Mouse (Mus musculus): ENCODE data around the gene Gm20662. TPM values are rescaled to one million over a fixed set of nuclear protein-coding genes. Genes with fewer than 3 reads are reported as not detected.
"Not testable (repeated sequence)": the region's sequence is repeated elsewhere in the genome, so short reads cannot be mapped to it uniquely, and the experiment has no call there.

The Gm20662 gene
- polyA plus RNA-seq, 1 experiment from 2014 or later, result 0.98 TPM

GRCm38 (mm10) chr9:107994464-107994863, 1.7 kb upstream of the Gm20662 start:
- Histone ChIP-seq H3K4me3 (no peak overlapping the region), H3K4me2 (replicated peaks) (no peak overlapping the region), H3K27me3 (no peaks in the 10 kb centered on the region; the same call in 1 of the 2 replicates), H3K9ac (replicated peaks) (no peak overlapping the region), H3K36me3 (no peaks in the 10 kb centered on the region), H3K27ac (replicated peaks) (no peak overlapping the region), H3K4me1 (no peaks in the 10 kb centered on the region), H3K9me3 (no peaks in the 10 kb centered on the region)
- ATAC-seq (ENCODE audit: low FRiP score, low read depth), result no peak
- 81% methylated on average over 2 of the region's 2 CpGs for WGBS

- Histone ChIP-seq H3K9me3 (no peaks in the 10 kb centered on the region), H3K9ac (replicated peaks) (no peak overlapping the region), H3K4me3 (no peak overlapping the region), H3K27ac (replicated peaks) (no peak overlapping the region), H3K27me3 (no peaks in the 10 kb centered on the region; the same call in 1 of the 2 replicates), H3K4me1 (no peaks in the 10 kb centered on the region), H3K4me2 (replicated peaks) (no peak overlapping the region), H3K36me3 (no peaks in the 10 kb centered on the region)
- no peak for ATAC-seq (ENCODE audit: low FRiP score, low read depth)
- 95% methylated on average over 21 of the region's 21 CpGs for WGBS
These were observed 636 bp upstream of the Gm20662 start for GRCm38 (mm10) chr9:107995513-107995912.

GRCm38 (mm10) chr9:108001922-108002770, 6.0 kb downstream of the Gm20662 start, which contains the start of gene Ip6k1:
Gene Ip6k1, plus strand, starts transcription at chr9:108002501.
- under 1% methylated on average over 51 of the region's 51 CpGs for WGBS
- H3K4me1 ChIP-seq, result peaks cover 28% of the 10 kb centered on the region
- H3K36me3 ChIP-seq, result no peaks in the 10 kb centered on the region
- H3K9me3 ChIP-seq, result no peaks in the 10 kb centered on the region
- H3K4me2 ChIP-seq (replicated peaks), result peak within 1 kb of the TSS; percentile 86
- peak; percentile 99 for ATAC-seq (ENCODE audit: low FRiP score, low read depth)
- H3K4me3 ChIP-seq, result peak within 1 kb of the TSS; percentile 96
- H3K9ac ChIP-seq (replicated peaks), result peak within 1 kb of the TSS; percentile 94
- H3K27me3 ChIP-seq, result no peaks in the 10 kb centered on the region; the same call in 1 of the 2 replicates
- H3K27ac ChIP-seq (replicated peaks), result peak within 1 kb of the TSS; percentile 92

- Histone ChIP-seq H3K27me3 (no peaks in the 10 kb centered on the region; the same call in 1 of the 2 replicates), H3K36me3 (no peaks in the 10 kb centered on the region), H3K4me2 (replicated peaks) (peak overlapping the region; percentile 86), H3K9me3 (no peaks in the 10 kb centered on the region), H3K9ac (replicated peaks) (peak overlapping the region; percentile 94), H3K27ac (replicated peaks) (peak overlapping the region; percentile 92), H3K4me3 (peak overlapping the region; percentile 96), H3K4me1 (peaks cover 28% of the 10 kb centered on the region)
- WGBS, result under 1% methylated on average over 48 of the region's 50 CpGs
- ATAC-seq (ENCODE audit: low FRiP score, low read depth), result peak; percentile 73; the same call in 1 of the 2 replicates
These were observed 6.8 kb downstream of the Gm20662 start for GRCm38 (mm10) chr9:108002778-108003530.

GRCm38 (mm10) chr9:108003531-108003890, 7.4 kb downstream of the Gm20662 start:
- ATAC-seq (ENCODE audit: low FRiP score, low read depth), result no peak
- WGBS, result 20% methylated on average over 8 of the region's 8 CpGs
- Histone ChIP-seq H3K36me3 (no peaks in the 10 kb centered on the region), H3K4me1 (peaks cover 28% of the 10 kb centered on the region), H3K27ac (replicated peaks) (peak overlapping the region; percentile 92), H3K4me2 (replicated peaks) (peak overlapping the region; percentile 86), H3K27me3 (no peaks in the 10 kb centered on the region), H3K9me3 (no peaks in the 10 kb centered on the region), H3K4me3 (peak overlapping the region; percentile 96), H3K9ac (replicated peaks) (peak overlapping the region; percentile 94)

DNA sequence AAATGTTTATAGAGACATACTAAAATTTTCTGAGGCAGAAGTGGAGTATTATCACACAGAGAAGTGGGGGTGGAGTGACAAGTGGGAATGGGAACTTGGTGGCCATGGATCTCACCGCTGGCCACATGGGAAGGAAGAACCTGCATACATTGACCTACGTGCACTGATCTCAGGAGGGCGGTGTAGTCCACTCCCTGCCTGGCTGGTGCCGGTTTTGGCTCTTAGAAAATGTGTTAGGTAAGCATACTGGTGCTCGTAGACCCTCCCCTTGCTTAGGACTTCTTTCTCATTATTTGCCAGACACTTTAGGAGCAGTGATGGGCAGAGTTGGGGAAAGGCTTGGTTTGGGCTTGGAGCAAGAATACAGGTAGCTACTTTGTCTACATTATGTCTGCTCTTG, 11.9 kb downstream of the Gm20662 start:
- Histone ChIP-seq H3K36me3 (peaks cover 8% of the 10 kb centered on the region; the same call in 1 of the 2 replicates), H3K9ac (replicated peaks) (no peak overlapping the region), H3K27ac (replicated peaks) (no peak overlapping the region), H3K4me3 (no peak overlapping the region), H3K4me1 (peaks cover 22% of the 10 kb centered on the region), H3K9me3 (no peaks in the 10 kb centered on the region), H3K27me3 (no peaks in the 10 kb centered on the region), H3K4me2 (replicated peaks) (no peak overlapping the region)
- 95% methylated on average over 5 of the region's 5 CpGs for WGBS
- no peak for ATAC-seq (ENCODE audit: low FRiP score, low read depth)

GRCm38 (mm10) chr9:108010385-108010784, 14.2 kb downstream of the Gm20662 start:
- Histone ChIP-seq H3K9ac (replicated peaks) (no peak overlapping the region), H3K36me3 (peaks cover 8% of the 10 kb centered on the region; the same call in 1 of the 2 replicates), H3K4me2 (replicated peaks) (no peak overlapping the region), H3K9me3 (no peaks in the 10 kb centered on the region), H3K27me3 (no peaks in the 10 kb centered on the region), H3K4me3 (no peak overlapping the region), H3K27ac (replicated peaks) (no peak overlapping the region), H3K4me1 (0 out of 2 replicates have a peak, but pooled peaks cover under 1% of the 10 kb centered on the region)
- no peak for ATAC-seq (ENCODE audit: low FRiP score, low read depth)

DNA sequence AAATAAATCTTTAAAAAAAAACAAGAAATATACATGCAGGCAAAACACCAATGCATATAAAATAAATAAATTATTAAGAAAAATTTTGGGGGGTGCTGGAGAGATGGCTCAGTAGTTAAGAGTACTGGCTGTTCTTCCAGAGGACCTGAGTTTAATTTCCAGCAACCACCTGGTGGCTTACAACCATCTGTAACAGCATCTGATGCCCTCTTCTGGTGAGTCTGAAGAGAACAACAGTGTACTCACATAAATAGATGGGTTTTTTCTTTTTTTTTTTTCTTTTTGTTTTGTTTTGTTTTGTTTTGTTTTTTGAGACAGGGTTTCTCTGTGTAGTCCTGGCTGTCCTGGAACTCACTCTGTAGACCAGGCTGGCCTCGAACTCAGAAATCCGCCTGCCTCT, 17.4 kb downstream of the Gm20662 start:
- ATAC-seq (ENCODE audit: low FRiP score, low read depth); H3K9me3 ChIP-seq; H3K4me3 ChIP-seq; H3K27ac ChIP-seq (replicated peaks); H3K4me2 ChIP-seq (replicated peaks); H3K9ac ChIP-seq (replicated peaks); H3K4me1 ChIP-seq; H3K27me3 ChIP-seq: not testable (repeated sequence)
- H3K36me3 ChIP-seq, result peaks cover 18% of the 10 kb centered on the region; the same call in 1 of the 2 replicates
- WGBS, result 96% methylated on average over 2 of the region's 2 CpGs

DNA sequence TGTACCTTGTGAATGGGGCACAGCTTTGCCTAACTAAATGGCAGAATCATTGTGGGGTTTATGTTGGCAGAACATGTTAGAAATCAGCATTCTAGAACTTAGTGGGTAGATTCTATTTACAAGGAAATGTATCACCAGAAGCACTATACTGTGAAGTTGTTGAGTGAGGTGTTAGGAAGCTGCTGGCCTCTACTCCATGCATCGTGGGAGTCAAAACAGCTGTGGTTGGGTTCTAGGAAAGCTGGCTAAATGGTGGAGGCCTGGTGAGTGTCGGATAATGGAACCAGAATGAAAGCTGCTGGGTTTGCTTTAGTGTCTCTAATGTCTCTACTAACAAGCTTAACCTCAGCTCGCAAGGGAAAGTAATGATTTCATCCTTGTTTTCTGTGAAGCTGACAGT, 21.0 kb downstream of the Gm20662 start:
- 89% methylated on average over 3 of the region's 3 CpGs for WGBS
- no peaks in the 10 kb centered on the region for H3K4me1 ChIP-seq
- no peak for ATAC-seq (ENCODE audit: low FRiP score, low read depth)

GRCm38 (mm10) chr9:108020741-108021140, 24.6 kb downstream of the Gm20662 start:
- 100% methylated on average over 1 of the region's 1 CpGs for WGBS
- Histone ChIP-seq H3K27ac (replicated peaks) (no peak overlapping the region), H3K27me3 (no peaks in the 10 kb centered on the region), H3K4me1 (no peaks in the 10 kb centered on the region), H3K4me2 (replicated peaks) (no peak overlapping the region), H3K36me3 (peaks cover 27% of the 10 kb centered on the region), H3K9ac (replicated peaks) (no peak overlapping the region), H3K9me3 (no peaks in the 10 kb centered on the region), H3K4me3 (no peak overlapping the region)
- no peak for ATAC-seq (ENCODE audit: low FRiP score, low read depth)

More for the DNA sequence above, 21.0 kb downstream of the Gm20662 start:
- H3K27me3 ChIP-seq, result no peaks in the 10 kb centered on the region
- H3K9ac ChIP-seq (replicated peaks), result no peak overlapping the region
- no peak overlapping the region for H3K27ac ChIP-seq (replicated peaks)
- no peak overlapping the region for H3K4me2 ChIP-seq (replicated peaks)
- H3K9me3 ChIP-seq, result no peaks in the 10 kb centered on the region
- peaks cover 18% of the 10 kb centered on the region; the same call in 1 of the 2 replicates for H3K36me3 ChIP-seq
- H3K4me3 ChIP-seq, result no peak overlapping the region

DNA sequence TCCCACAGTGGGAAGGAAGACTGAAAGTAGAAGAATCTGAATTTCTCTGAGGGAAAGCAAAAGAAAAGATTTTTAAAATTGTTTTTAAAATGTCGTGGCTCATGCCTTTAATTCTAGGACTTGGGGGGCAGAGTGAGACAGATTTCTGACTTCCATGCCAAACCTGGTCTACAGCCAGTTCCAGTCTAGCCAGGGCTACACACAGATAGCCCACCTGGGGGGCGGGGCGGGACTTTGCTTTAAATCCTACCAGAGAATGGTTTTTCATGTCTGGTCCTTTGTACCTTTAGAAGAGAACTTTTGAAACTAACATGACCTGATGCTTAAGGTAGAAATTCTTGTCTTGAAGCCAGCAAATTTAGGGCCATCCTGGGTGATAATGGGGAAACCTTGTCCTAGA, 27.1 kb downstream of the Gm20662 start:
- Histone ChIP-seq H3K36me3 (peaks cover 37% of the 10 kb centered on the region), H3K4me3 (no peak overlapping the region), H3K9me3 (no peaks in the 10 kb centered on the region), H3K9ac (replicated peaks) (no peak overlapping the region), H3K4me1 (no peaks in the 10 kb centered on the region), H3K27ac (replicated peaks) (no peak overlapping the region), H3K27me3 (no peaks in the 10 kb centered on the region), H3K4me2 (replicated peaks) (no peak overlapping the region)
- ATAC-seq (ENCODE audit: low FRiP score, low read depth), result no peak
- 92% methylated on average over 3 of the region's 3 CpGs for WGBS

- peaks cover 49% of the 10 kb centered on the region for H3K36me3 ChIP-seq
- no peak for ATAC-seq (ENCODE audit: low FRiP score, low read depth)
- no peaks in the 10 kb centered on the region for H3K27me3 ChIP-seq
- no peak overlapping the region for H3K4me2 ChIP-seq (replicated peaks)
- H3K9me3 ChIP-seq, result no peaks in the 10 kb centered on the region
- H3K4me1 ChIP-seq, result no peaks in the 10 kb centered on the region
- H3K4me3 ChIP-seq, result no peak overlapping the region
- H3K27ac ChIP-seq (replicated peaks), result no peak overlapping the region
- WGBS, result 90% methylated on average over 3 of the region's 3 CpGs
- no peak overlapping the region for H3K9ac ChIP-seq (replicated peaks)
These were observed 30.4 kb downstream of the Gm20662 start for GRCm38 (mm10) chr9:108026584-108026983.

Data from midbrain, embryonic 12.5 days (tissue).